Mouse (Mus musculus): ENCODE measurements at regions not wholly inside any gene's neighbourhood (a gene's known extent, or its start where the extent isn't known, plus 50 kb on each side); places are given as distances from the start of the nearest gene placed in this dataset.

DNA sequence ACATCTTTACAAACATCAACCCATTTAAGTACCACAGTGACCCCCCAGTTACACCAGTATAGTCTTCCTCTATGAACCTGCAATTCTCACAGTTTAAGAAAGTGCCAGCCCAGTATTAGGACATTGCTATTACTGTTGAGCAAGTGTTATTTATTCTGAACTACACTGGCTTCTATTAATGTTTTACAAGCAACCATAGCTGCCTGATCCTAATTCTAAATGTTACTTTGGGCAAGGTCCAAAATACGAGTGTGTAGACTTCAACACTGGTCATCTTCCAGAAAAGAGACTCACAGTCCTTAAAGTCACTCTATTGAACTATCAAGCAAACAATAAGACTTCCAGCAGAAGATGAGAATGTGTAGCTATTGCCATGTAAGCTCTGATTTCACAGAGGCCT lies 146.0 kb upstream of the Dlgap1 start:
- TF ChIP-seq CTCF (IDR thresholded peaks at IDR 0.05; ENCODE audit: low read depth) (no peak), EP300 (IDR thresholded peaks at IDR 0.05; ENCODE audit: low read depth) (no peak)
